Comparison of ENCODE assay signal across 3 mouse cellular contexts in the genomic region with DNA sequence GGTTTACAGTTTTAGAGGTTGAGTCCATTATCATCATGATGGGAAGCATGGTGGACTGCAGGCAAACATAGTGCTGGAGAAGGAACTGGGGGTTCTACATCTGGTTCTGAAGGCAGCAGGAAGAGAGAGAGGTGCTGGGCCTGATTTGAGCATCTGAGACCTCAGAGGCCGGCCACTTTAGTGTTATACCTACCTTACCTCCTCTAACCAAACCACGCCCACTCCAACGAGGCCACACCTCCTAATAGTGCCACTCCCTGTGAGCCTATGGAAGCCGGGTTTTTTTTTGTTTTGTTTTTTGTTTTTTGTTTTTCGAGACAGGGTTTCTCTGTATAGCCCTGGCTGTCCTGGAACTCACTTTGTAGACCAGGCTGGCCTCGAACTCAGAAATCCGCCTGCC.
DNase-seq lines count a peak whose midpoint lies in the region.

No protein-coding gene starts in this region.

- DNase-seq in ES-CJ7 (ENCODE audit: low read depth, low spot score) (peak; percentile 58), R1 (ENCODE audit: low read depth, low spot score) (peak; percentile 74), ZHBTc4 (ENCODE audit: low read depth, low spot score) (peak; percentile 69)
